Mouse (Mus musculus) brain, embryonic 14.5 days (tissue): ENCODE measurements around the gene Prkg1.

Source experiments
- CTCF ChIP-seq: fragments of 200-500 bp; IDR thresholded peaks from 2 replicates; pipeline ENCODE4 v1.5.1; 2012; ENCODE audit warnings: inconsistent platforms, mild to moderate bottlenecking, moderate library complexity, borderline replicate concordance; ENCODE audit not compliant: insufficient read depth, insufficient read length; ENCODE audit errors: extremely low read depth
- POLR2A ChIP-seq: fragments of 200-500 bp; IDR thresholded peaks from 2 replicates; pipeline ENCODE4 v1.6.1; 2012; ENCODE audit warnings: mild to moderate bottlenecking, inconsistent platforms, borderline replicate concordance; ENCODE audit not compliant: poor library complexity, insufficient read depth, insufficient read length, severe bottlenecking; ENCODE audit errors: extremely low read depth

GRCm38 (mm10) chr19:31114690-31115089 lies 650.1 kb downstream of the Prkg1 start:
- TF ChIP-seq CTCF, result no peak
- TF ChIP-seq POLR2A, result no peak
